Mouse (Mus musculus) brain, embryonic 14.5 days (tissue): ENCODE measurements at regions not wholly inside any gene's neighbourhood (a gene's known extent, or its start where the extent isn't known, plus 50 kb on each side); places are given as distances from the start of the nearest gene placed in this dataset.
A peak's percentile ranks its signal among the peaks of the same experiment; 100 is the strongest.

Experiments
- CTCF ChIP-seq: fragments of 200-500 bp; IDR thresholded peaks from 2 replicates; pipeline ENCODE4 v1.5.1; 2012; ENCODE audit warnings: inconsistent platforms, mild to moderate bottlenecking, moderate library complexity, borderline replicate concordance; ENCODE audit not compliant: insufficient read depth, insufficient read length; ENCODE audit errors: extremely low read depth
- POLR2A ChIP-seq: fragments of 200-500 bp; IDR thresholded peaks from 2 replicates; pipeline ENCODE4 v1.6.1; 2012; ENCODE audit warnings: mild to moderate bottlenecking, inconsistent platforms, borderline replicate concordance; ENCODE audit not compliant: poor library complexity, insufficient read depth, insufficient read length, severe bottlenecking; ENCODE audit errors: extremely low read depth

GRCm38 (mm10) chr2:148558365-148558764 is 114.0 kb upstream of the Nxt1 start:
- TF ChIP-seq CTCF = 0 out of 2 replicates have a peak, but pooled peaks have one; percentile 3
- no peak for TF ChIP-seq POLR2A
